Mouse (Mus musculus) heart, postnatal 0 days (tissue): ENCODE data around the gene Lrrk1. TPM values are rescaled to one million over a fixed set of nuclear protein-coding genes. Genes with fewer than 3 reads are reported as not detected.

Source experiments
- ATAC-seq: fragments of 200-750 bp; cut with Nextera tagmentation; 2 replicates; pipeline ENCODE4 v1.8.0; 2017; ENCODE audit warnings: low read depth, moderate number of reproducible peaks, moderate library complexity; ENCODE audit not compliant: insufficient read depth
- DNase-seq: peaks from one replicate; pipeline ENCODE4 v3.0.0-alpha.2; 2016; ENCODE audit warnings: low spot score
- H3K27ac ChIP-seq: fragments of 300-500 bp; sonication (generic); 2 replicates; pipeline ENCODE4 v1.5.1; 2014; ENCODE audit warnings: low read depth, mild to moderate bottlenecking
- H3K27me3 ChIP-seq: fragments of 300-500 bp; sonication (generic); 2 replicates; pipeline ENCODE4 v1.6.1; 2014; ENCODE audit warnings: low read length, mixed read lengths; ENCODE audit not compliant: control insufficient read depth, insufficient read depth
- H3K36me3 ChIP-seq: fragments of 300-500 bp; sonication (generic); replicated peaks from 2 replicates; pipeline ENCODE4 v1.6.1; 2014; ENCODE audit warnings: low read length, mixed read lengths; ENCODE audit not compliant: control insufficient read depth, insufficient read depth
- H3K4me1 ChIP-seq: fragments of 300-500 bp; sonication (generic); 2 replicates; pipeline ENCODE4 v1.6.1; 2014; ENCODE audit warnings: antibody characterized with exemption; ENCODE audit not compliant: control insufficient read depth, insufficient read depth
- H3K4me2 ChIP-seq: fragments of 300-500 bp; sonication (generic); 2 replicates; pipeline ENCODE4 v1.6.1; 2014; ENCODE audit warnings: low read depth, mild to moderate bottlenecking, low read length, moderate library complexity
- H3K4me3 ChIP-seq: fragments of 300-500 bp; sonication (generic); 2 replicates; pipeline ENCODE4 v1.5.1; 2014; ENCODE audit warnings: low read depth, low read length
- H3K9ac ChIP-seq: fragments of 300-500 bp; sonication (generic); replicated peaks from 2 replicates; pipeline ENCODE4 v1.6.1; 2014; ENCODE audit warnings: low read depth, low read length, mixed read lengths
- H3K9me3 ChIP-seq: fragments of 300-500 bp; sonication (generic); replicated peaks from 2 replicates; pipeline ENCODE4 v1.6.1; 2016; ENCODE audit warnings: low read length; ENCODE audit not compliant: control insufficient read depth
- CTCF ChIP-seq: IDR thresholded peaks from 2 replicates; pipeline ENCODE4 v1.5.1; 2016; ENCODE audit warnings: antibody characterized with exemption, control low read depth, low read depth
- EP300 ChIP-seq: IDR thresholded peaks from 2 replicates; pipeline ENCODE4 v1.6.1; 2016; ENCODE audit warnings: antibody characterized with exemption, low read depth
- WGBS: fragments of 180-500 bp; shearing (Covaris S2); extraction: QIAGEN DNeasy Blood & Tissue Kit; methylation state at CpG from one replicate; pipeline ENCODE4 v1.1.7; 2014; 5-methylcytosine and 5-hydroxymethylcytosine counted together
- microRNA-seq: library from miRNA; unstranded; fragments of <30 nt; microRNA quantifications from one replicate; pipeline ENCODE4, GENCODE M21; 2016
- polyA plus RNA-seq: library from polyadenylated mRNA; unstranded; fragments of >200 nt; fragmentation: Nextera tagmentation; extraction: Ambion mirVana; gene quantifications from 2 replicates; pipeline ENCODE4 v1.2.1, GENCODE M21; 2015
- total RNA-seq: library from RNA; depleted of rRNA; stranded (reverse); fragments of >200 nt; gene quantifications from 2 replicates; pipeline ENCODE4 v1.2.3, GENCODE M21; 2014; ENCODE audit warnings: low replicate concordance; rRNA removed

Lrrk1 gene
- total and polyA plus RNA-seq, 2 experiments from 2014 or later = 4.1 to 10.3 TPM

- H3K4me1 ChIP-seq = no peaks in the 10 kb centered on the region
- H3K36me3 ChIP-seq = no peaks in the 10 kb centered on the region
- TF ChIP-seq EP300 (no peak), CTCF (no peak)
- no peak overlapping the region for H3K4me2 ChIP-seq
- H3K27ac ChIP-seq = no peak overlapping the region
- 72% methylated on average over 10 of the region's 10 CpGs for WGBS
- no peaks in the 10 kb centered on the region for H3K27me3 ChIP-seq
- ATAC-seq (no peak), DNase-seq (no peak)
- H3K9ac ChIP-seq = no peak overlapping the region
- H3K9me3 ChIP-seq = no peaks in the 10 kb centered on the region
- H3K4me3 ChIP-seq = no peak overlapping the region
These were observed 207.3 kb downstream of the Lrrk1 start for GRCm38 (mm10) chr7:66180711-66181365.

- WGBS = 64% methylated on average over 3 of the region's 3 CpGs
- no peak for ATAC-seq
- H3K9me3 ChIP-seq = no peaks in the 10 kb centered on the region
These were observed 207.9 kb downstream of the Lrrk1 start for GRCm38 (mm10) chr7:66180260-66180659.

GRCm38 (mm10) chr7:66179711-66180110 is 208.4 kb downstream of the Lrrk1 start:
- no peaks in the 10 kb centered on the region for H3K27me3 ChIP-seq
- H3K9me3 ChIP-seq = no peaks in the 10 kb centered on the region
- peaks cover 2% of the 10 kb centered on the region; the same call in 1 of the 2 replicates for H3K36me3 ChIP-seq
- ATAC-seq = no peak; the same call in 1 of the 2 replicates
- DNase-seq = no peak
- WGBS = 69% methylated on average over 7 of the region's 7 CpGs
- no peak overlapping the region for H3K9ac ChIP-seq
- no peak overlapping the region for H3K4me3 ChIP-seq
- H3K27ac ChIP-seq = no peak overlapping the region
- no peak overlapping the region for H3K4me2 ChIP-seq
- no peaks in the 10 kb centered on the region for H3K4me1 ChIP-seq
- TF ChIP-seq EP300 = no peak
- no peak for TF ChIP-seq CTCF

More at GRCm38 (mm10) chr7:66180260-66180659, 207.9 kb downstream of the Lrrk1 start:
- Histone ChIP-seq H3K9ac (no peak overlapping the region), H3K27me3 (no peaks in the 10 kb centered on the region), H3K27ac (no peak overlapping the region), H3K4me3 (no peak overlapping the region), H3K4me2 (no peak overlapping the region), H3K4me1 (no peaks in the 10 kb centered on the region), H3K36me3 (no peaks in the 10 kb centered on the region; the same call in 1 of the 2 replicates)
- TF ChIP-seq CTCF (no peak), EP300 (no peak)
- DNase-seq = no peak

GRCm38 (mm10) chr7:66179120-66179581 is 209.0 kb downstream of the Lrrk1 start:
- Histone ChIP-seq H3K27ac (no peak overlapping the region), H3K9me3 (no peaks in the 10 kb centered on the region), H3K4me2 (no peak overlapping the region), H3K4me1 (no peaks in the 10 kb centered on the region), H3K27me3 (no peaks in the 10 kb centered on the region), H3K9ac (no peak overlapping the region), H3K36me3 (peaks cover 4% of the 10 kb centered on the region; the same call in 1 of the 2 replicates), H3K4me3 (no peak overlapping the region)
- TF ChIP-seq EP300 = no peak
- no peak for TF ChIP-seq CTCF
- ATAC-seq (no peak), DNase-seq (no peak)
- 57% methylated on average over 10 of the region's 10 CpGs for whole genome bisulfite sequencing

GRCm38 (mm10) chr7:66178101-66178500 is 210.0 kb downstream of the Lrrk1 start:
- 94% methylated on average over 6 of the region's 6 CpGs for WGBS
- Histone ChIP-seq H3K4me3 (no peak overlapping the region), H3K27me3 (no peaks in the 10 kb centered on the region), H3K9ac (no peak overlapping the region), H3K27ac (no peak overlapping the region), H3K36me3 (peaks cover 11% of the 10 kb centered on the region), H3K4me1 (no peaks in the 10 kb centered on the region), H3K9me3 (no peaks in the 10 kb centered on the region), H3K4me2 (no peak overlapping the region)
- DNase-seq (no peak), ATAC-seq (no peak)
- no peak for TF ChIP-seq EP300
- TF ChIP-seq CTCF = no peak

GRCm38 (mm10) chr7:66176929-66177328 is 211.2 kb downstream of the Lrrk1 start:
- no peak overlapping the region for H3K4me3 ChIP-seq
- no peaks in the 10 kb centered on the region for H3K9me3 ChIP-seq
- no peaks in the 10 kb centered on the region for H3K27me3 ChIP-seq
- DNase-seq (no peak), ATAC-seq (no peak)
- H3K36me3 ChIP-seq = peaks cover 18% of the 10 kb centered on the region
- H3K4me2 ChIP-seq = no peak overlapping the region
- H3K27ac ChIP-seq = no peak overlapping the region
- WGBS = 55% methylated on average over 4 of the region's 4 CpGs
- TF ChIP-seq CTCF (no peak), EP300 (no peak)
- no peak overlapping the region for H3K9ac ChIP-seq
- no peaks in the 10 kb centered on the region for H3K4me1 ChIP-seq

Small RNAs within 50 kb of the gene (microRNA-seq; reads per million reads assigned to microRNA genes)
- gene Mir7057 = not detected

Other genes starting within 250 kb of the Lrrk1 start
- gene Gm10974, start 22.4 kb downstream of the Lrrk1 start, total RNA-seq = not detected in 2 replicates
- gene Gm10974, start 22.4 kb downstream of the Lrrk1 start, polyA plus RNA-seq = not detected in 2 replicates
- 2.2 TPM in 1 of 2 replicates, not detected in the other for gene Aldh1a3, start 39.2 kb upstream of the Lrrk1 start, total RNA-seq
- 1.2 and 1.4 TPM in 2 replicates for gene Aldh1a3, start 39.2 kb upstream of the Lrrk1 start, polyA plus RNA-seq